Mouse (Mus musculus): ENCODE measurements at regions not wholly inside any gene's neighbourhood (a gene's known extent, or its start where the extent isn't known, plus 50 kb on each side); places are given as distances from the start of the nearest gene placed in this dataset.
A peak's percentile ranks its signal among the peaks of the same experiment; 100 is the strongest.

- peak; percentile 93 for DNase-seq (ENCODE audit: low spot score)
Measured at GRCm38 (mm10) chr1:193698603-193699266, 328.6 kb upstream of the Camk1g start.

GRCm38 (mm10) chr1:193697857-193698256, 327.8 kb upstream of the Camk1g start:
- DNase-seq (ENCODE audit: low spot score): no peak

DNA sequence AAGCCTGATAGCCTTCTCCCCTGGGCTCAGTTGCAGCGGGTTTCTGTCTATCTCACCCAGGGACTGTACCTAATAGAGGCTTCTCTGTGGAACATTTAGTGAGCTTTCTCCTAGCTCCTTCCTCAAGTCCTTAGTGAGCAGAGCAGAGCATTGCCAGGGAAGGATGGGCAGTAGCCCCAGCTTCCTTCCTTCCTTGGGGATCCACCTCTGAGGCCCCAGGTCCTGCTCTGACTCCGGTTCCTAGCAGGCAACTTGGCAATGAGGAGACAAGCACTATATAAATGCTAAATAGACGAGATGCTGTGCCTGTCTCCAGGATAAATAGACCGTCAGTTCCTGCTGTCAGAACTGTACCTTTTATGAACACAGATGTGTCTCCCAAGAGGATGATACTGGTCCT, 326.9 kb upstream of the Camk1g start:
- DNase-seq (ENCODE audit: low spot score): no peak

DNA sequence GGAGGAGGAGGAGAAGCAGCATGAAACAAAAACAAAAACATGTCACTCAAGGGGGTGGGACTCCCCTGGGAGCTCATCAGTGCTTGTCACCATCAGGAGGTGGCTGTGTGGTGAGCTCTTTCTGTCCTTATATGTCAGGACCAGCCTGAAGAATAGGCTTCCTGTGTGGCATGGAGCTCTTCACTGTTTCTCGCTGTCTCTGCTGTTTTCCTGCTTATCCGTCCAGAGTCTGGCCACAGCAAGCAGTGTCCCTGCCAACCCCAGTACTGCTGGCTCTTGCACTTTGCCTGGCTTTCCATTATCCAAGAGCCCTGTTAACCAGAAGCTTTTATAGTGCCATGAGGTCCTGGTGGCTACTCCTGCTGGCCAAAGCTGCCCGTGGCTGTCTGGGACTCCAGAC, 322.9 kb upstream of the Camk1g start:
- no peak for DNase-seq (ENCODE audit: low spot score)

- no peak for DNase-seq (ENCODE audit: low spot score)
Measured at GRCm38 (mm10) chr1:193689601-193690000, 319.5 kb upstream of the Camk1g start.

GRCm38 (mm10) chr1:193682917-193683316, 312.8 kb upstream of the Camk1g start:
- DNase-seq (ENCODE audit: low spot score): no peak

DNA sequence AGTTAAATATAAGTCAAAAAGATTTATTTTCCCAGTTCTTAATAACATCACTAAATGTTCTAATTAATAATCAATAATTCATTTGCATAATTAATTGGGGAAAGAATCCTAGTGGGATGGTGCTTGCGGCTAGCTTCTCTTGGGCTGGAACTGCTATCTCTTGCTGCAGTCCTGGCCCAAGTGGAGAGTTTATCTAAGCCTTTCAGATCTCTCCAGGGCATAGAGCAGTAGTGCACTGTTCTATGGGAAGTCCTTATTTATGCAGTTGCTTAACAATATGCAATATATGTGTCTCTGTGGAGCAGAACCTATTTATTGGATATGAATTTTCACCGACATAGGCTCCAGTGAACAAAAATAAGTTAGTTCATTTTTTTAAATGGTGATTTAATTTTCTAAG, 308.4 kb upstream of the Camk1g start:
- no peak for DNase-seq (ENCODE audit: low spot score)

DNA sequence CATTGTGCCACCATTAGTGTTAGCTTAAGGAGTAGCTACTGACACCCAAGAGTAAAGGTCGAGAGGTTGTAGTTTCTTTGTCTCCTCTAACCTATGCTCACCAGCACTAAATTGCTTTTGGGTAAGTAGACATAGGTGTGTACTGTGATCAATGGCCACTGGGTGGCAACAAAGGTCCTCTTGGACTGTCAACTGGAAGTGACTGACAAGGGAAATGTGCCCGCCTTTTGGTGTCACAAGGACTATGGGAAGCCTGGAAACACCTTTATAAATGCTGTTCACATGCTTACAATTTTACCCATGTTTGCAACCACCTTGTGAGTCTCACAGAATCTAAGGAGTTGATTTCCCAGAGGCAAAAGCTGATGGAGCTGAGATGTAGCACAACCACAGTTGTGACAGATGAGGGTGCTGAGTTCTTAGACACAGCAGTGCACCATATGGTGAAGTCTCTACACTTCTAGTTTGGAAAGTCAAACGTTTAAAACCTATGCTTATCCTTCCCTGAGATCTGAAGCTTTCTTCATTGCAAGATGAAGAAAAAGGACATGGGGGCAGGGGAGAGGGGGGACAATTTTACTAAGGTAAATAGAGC, 303.2 kb upstream of the Camk1g start:
- peak; percentile 66 for DNase-seq (ENCODE audit: low spot score)

DNA sequence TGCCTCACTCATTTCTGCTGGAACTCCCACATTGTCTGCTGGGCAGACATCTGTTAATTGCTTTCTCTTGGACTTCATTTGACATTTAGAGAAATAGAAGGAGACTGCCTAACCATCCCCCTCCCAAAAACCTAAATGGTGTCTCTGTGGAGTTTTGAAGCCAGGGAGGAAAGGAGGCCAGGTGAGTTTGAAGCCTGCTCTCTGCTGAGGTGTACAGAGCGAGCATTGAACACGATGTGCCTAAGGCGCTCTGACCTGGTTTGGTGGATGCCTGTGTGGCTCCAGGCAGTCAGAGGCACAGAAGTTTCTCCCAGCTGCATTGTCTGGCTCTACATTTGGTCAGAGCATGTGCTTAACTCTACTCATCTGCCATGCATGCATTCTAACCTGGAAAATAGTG, 302.6 kb upstream of the Camk1g start:
- DNase-seq (ENCODE audit: low spot score): peak; percentile 13

DNA sequence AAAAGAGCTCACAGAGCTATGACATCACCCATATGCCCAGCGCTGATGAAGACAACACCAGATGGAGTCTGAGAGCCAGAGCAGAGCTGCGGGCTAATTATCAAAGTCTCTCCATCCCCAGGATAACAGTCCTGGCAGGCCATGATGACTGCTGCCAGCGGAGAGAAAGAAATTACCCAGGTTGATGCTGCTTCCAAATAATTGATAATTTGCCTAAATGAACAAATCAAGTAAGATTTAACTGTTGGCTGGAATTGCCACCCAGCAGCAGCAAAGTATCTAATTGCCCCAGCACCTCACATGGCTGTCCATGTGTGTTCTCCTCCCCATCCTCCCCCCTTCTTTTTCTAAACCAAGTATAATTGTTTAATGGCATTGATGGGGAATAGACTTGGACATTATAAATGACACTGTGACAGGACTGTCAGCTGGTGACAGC, 301.7 kb upstream of the Camk1g start:
- peak; percentile 37 for DNase-seq (ENCODE audit: low spot score)

- DNase-seq (ENCODE audit: low spot score): no peak
Measured at GRCm38 (mm10) chr1:193671046-193671445, 300.9 kb upstream of the Camk1g start.

- DNase-seq (ENCODE audit: low spot score): no peak
Measured at GRCm38 (mm10) chr1:193670008-193670407, 299.9 kb upstream of the Camk1g start.

DNA sequence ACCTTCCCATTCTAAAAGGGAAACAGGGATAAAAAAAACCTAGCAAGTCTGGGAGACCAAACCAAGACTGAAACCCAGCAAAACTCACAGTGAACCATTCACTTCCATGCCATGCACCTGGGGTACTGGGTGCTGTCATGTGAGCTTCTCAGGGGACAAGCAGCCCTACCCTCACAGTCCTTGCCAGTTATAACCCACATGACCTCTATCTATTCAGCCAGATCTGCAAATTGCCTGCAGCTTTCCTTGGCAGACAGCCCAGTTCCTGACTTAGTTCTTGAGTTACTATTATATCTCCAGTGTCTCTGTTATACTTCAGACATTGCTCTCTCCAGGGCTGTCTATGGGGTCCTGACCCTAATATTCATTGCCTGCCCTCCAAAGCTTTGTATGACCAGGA, 298.7 kb upstream of the Camk1g start:
- DNase-seq (ENCODE audit: low spot score): no peak

- peak; percentile 20 for DNase-seq (ENCODE audit: low spot score)
Measured at GRCm38 (mm10) chr1:193665854-193666253, 295.8 kb upstream of the Camk1g start.

GRCm38 (mm10) chr1:193664569-193664968, 294.5 kb upstream of the Camk1g start:
- no peak for DNase-seq (ENCODE audit: low spot score)

DNA sequence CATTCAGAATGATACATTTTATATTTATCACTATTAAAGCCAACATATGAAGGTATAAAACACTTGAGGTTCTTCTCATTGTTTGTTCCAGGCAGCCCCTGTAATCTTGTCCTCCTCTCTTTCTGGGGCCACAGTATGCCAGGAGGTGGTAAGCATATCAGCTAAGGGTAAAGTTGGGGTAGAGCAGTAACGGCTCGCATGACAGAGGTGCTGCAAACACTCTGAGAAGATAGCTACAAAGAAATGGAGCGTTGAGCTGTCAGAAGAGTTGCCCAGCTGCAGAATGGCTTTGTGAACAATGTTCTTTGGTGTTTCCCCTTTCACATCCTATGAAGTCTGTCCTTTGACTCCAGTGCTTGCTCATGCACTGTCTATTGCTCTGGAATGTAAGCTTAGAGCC, 293.5 kb upstream of the Camk1g start:
- no peak for DNase-seq (ENCODE audit: low spot score)

GRCm38 (mm10) chr1:193662166-193662890, 292.2 kb upstream of the Camk1g start:
- no peak for DNase-seq (ENCODE audit: low spot score)

- DNase-seq (ENCODE audit: low spot score): no peak
Measured at GRCm38 (mm10) chr1:193661377-193661776, 291.3 kb upstream of the Camk1g start.

DNA sequence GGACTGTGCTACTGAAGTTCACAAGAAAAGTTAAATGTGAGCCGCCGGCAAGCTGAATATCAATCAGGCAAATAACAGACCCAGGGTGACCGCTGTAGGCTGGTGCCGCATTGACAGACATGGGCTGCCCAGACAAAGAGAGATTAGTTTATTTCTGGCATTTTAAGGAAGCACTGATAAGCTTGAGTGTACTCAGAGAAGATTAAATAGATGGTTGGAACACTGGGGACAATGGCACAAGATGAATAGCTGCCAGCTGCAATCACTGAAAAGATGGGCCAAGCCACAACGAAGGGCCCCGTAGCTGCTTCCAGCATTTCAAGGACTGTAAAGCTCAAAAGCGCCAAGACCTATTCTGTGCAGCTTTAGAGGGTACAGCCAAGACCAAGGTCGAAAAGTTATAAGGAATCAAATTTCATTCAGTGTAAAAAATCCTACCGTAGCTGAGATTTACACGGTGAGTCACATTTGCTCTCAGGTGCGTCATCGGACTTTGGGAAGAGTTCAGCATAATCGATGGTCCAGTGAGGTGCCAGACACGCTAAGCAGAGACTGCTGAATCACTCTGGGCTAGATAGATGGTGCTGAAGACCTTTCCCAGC, 285.1 kb upstream of the Camk1g start:
- no peak for DNase-seq (ENCODE audit: low spot score)

GRCm38 (mm10) chr1:193650275-193650674, 280.2 kb upstream of the Camk1g start:
- no peak for DNase-seq (ENCODE audit: low spot score)

DNA sequence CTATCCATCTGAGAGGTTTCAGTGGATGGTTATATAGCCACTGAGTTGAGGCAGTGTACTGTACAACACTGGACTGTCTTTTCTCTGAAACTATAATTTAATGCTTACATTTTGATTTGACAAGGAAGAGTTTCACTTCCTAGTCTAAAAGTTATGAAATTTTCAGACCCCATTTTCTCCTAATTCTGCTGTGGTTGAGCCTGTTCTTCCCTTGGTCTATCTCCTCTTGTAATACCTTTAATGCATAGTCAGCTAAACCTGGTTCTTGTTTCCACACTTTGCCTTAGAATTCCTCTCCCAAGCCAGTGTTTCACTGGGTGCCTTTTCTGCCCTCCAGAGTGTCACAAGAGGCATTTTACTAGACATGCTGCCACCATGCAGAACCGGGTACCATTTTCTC, 279.3 kb upstream of the Camk1g start:
- DNase-seq (ENCODE audit: low spot score): no peak

DNA sequence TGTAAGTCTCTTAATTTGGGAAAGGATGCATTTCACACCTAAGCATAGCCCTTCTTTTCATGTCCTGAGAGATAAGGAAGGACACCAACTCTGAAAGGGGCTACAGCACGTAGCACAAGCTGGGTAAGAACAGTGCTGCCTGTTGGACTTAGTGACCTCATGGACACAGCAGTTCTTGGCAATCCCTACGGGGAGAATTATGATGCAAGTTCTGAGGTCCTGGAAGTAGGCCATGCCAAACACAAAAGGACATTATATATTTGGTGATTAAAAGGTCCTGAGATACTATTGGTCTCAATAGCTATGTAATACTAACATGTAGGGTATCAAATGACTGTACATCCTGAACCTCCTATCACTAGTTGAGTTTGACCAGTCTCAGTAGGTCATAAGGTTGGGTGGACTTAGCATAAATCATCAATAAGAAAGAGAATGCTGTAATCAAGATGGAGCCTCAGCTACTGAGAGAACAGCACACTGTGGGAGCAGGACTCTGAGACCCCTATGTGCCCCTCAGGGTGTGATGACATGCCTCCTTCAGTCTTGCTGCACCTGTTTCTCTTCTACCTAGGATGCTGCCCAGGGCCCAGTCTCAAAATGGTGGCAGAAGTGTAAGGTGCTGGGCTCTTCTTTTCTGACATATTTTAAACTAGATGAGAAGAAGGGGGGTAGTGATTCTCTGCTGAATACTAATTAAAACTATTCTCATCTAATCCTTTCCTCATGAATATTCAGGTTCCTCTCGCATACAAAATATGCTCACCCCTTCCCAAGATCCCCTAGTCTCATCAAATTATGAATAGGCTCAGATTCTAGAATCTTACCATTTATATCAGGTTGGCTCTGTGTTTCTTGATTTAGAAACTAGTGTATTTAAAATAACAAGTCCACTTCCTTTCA, 277.5 kb upstream of the Camk1g start:
- DNase-seq (ENCODE audit: low spot score): no peak
